Mouse (Mus musculus) heart, embryonic 15.5 days (tissue): ENCODE data around the gene 4933405L10Rik. TPM values are rescaled to one million over a fixed set of nuclear protein-coding genes. Genes with fewer than 3 reads are reported as not detected.

Experiments used
- ATAC-seq: fragments of 200-750 bp; cut with Nextera tagmentation; replicated peaks from 2 replicates; pipeline ENCODE4 v1.8.0; 2017; ENCODE audit warnings: low read depth, moderate TSS enrichment; ENCODE audit not compliant: insufficient number of reproducible peaks, insufficient read depth, low FRiP score
- H3K27ac ChIP-seq: fragments of 300-500 bp; sonication (generic); 2 replicates; pipeline ENCODE4 v1.5.1; 2015; ENCODE audit warnings: mild to moderate bottlenecking, inconsistent platforms
- H3K27me3 ChIP-seq: fragments of 300-500 bp; sonication (generic); 2 replicates; pipeline ENCODE4 v1.6.1; 2015; ENCODE audit warnings: inconsistent platforms
- H3K36me3 ChIP-seq: fragments of 300-500 bp; sonication (generic); 2 replicates; pipeline ENCODE4 v1.6.1; 2015; ENCODE audit warnings: mild to moderate bottlenecking, inconsistent platforms
- H3K4me1 ChIP-seq: fragments of 300-500 bp; sonication (generic); replicated peaks from 2 replicates; pipeline ENCODE4 v1.6.1; 2015; ENCODE audit warnings: inconsistent platforms
- H3K4me2 ChIP-seq: fragments of 300-500 bp; sonication (generic); 2 replicates; pipeline ENCODE4 v1.6.1; 2015; ENCODE audit warnings: inconsistent platforms, mild to moderate bottlenecking, moderate library complexity
- H3K4me3 ChIP-seq: fragments of 300-500 bp; sonication (generic); 2 replicates; pipeline ENCODE4 v1.5.1; 2015; ENCODE audit warnings: mild to moderate bottlenecking, inconsistent platforms
- H3K9ac ChIP-seq: fragments of 300-500 bp; sonication (generic); 2 replicates; pipeline ENCODE4 v1.6.1; 2015; ENCODE audit warnings: mild to moderate bottlenecking, inconsistent platforms
- H3K9me3 ChIP-seq: fragments of 300-500 bp; sonication (generic); replicated peaks from 2 replicates; pipeline ENCODE4 v1.6.1; 2016; ENCODE audit warnings: inconsistent platforms
- WGBS: fragments of 180-500 bp; shearing (Covaris S2); methylation state at CpG from one replicate; pipeline ENCODE4 v1.1.7; 2015; ENCODE audit warnings: mixed read lengths; 5-methylcytosine and 5-hydroxymethylcytosine counted together
- polyA plus RNA-seq: library from polyadenylated mRNA; unstranded; fragments of >200 nt; fragmentation: Nextera tagmentation; extraction: Ambion mirVana; gene quantifications from 2 replicates; pipeline ENCODE4 v1.2.1, GENCODE M21; 2015

4933405L10Rik gene
- polyA plus RNA-seq = not detected in 2 replicates

DNA sequence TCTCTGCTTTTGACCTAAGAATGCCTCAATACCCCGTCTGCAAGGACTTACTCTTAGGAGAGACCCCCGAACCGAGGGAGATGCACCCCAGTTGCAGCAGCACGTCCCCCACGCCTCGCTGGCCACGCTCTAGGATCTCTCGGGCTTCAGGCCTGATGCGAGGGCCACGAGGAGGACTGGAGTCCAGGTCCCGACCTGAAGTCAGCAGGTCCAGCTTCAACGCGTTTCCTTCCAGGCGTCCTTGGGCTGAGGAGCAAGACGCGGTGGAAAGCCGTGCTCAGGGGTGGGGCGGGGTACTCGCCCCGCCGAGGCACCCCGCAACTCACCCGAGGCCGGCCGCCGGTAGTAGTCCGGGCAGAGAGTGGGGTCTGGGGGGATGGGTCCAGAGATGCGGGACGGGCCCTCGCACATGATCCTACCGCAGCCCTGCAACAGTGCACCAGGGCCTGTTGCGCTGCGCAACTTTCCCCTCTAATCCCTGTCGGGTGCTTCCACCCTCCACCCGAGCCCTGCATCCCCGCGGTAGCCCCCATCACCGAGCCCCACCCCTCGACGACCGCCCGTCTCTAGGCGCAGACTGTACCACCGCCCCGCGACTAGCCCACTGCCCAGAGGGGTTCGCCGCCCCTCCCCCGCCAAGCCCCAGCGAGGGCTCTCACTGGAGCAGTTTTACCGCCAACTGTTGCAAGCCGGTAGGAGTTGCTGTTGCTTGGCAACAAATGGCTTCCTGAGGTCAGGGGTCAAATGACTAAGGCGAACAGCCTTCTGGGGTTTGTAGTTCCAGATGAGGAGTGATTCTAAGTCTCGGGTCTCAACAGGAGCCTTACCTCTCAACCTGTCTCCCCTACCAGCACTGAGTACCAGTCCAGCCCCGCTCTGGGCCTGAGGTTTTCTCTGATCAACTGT lies at the start of gene 4933405L10Rik, which contains the start of gene Enkd1:
4933405L10Rik (plus strand) TSS at position 158 of the 906 bp plus-strand sequence.
Enkd1 (minus strand) TSS at position 713 of the 906 bp plus-strand sequence.
- Histone ChIP-seq H3K4me2 (peak within 1 kb of the TSS; percentile 94), H3K27me3 (no peaks in the 10 kb centered on the region), H3K36me3 (peaks cover 8% of the 10 kb centered on the region; the same call in 1 of the 2 replicates), H3K4me1 (peaks cover 13% of the 10 kb centered on the region), H3K27ac (no peak within 1 kb of the TSS), H3K4me3 (peak within 1 kb of the TSS; percentile 83), H3K9me3 (no peaks in the 10 kb centered on the region), H3K9ac (peak within 1 kb of the TSS; percentile 55)
- ATAC-seq = peak; percentile 68
- 1% methylated on average over 55 of the region's 55 CpGs for WGBS

GRCm38 (mm10) chr8:105661167-105661566 lies 46.3 kb upstream of the 4933405L10Rik start:
- WGBS = 74% methylated on average over 3 of the region's 3 CpGs
- Histone ChIP-seq H3K4me3 (no peak overlapping the region), H3K9ac (no peak overlapping the region), H3K9me3 (no peaks in the 10 kb centered on the region), H3K4me1 (no peaks in the 10 kb centered on the region), H3K27me3 (no peaks in the 10 kb centered on the region), H3K27ac (no peak overlapping the region), H3K36me3 (peaks cover 25% of the 10 kb centered on the region), H3K4me2 (no peak overlapping the region)
- ATAC-seq = no peak

GRCm38 (mm10) chr8:105677891-105678290 lies 29.6 kb upstream of the 4933405L10Rik start:
- H3K9me3 ChIP-seq = no peaks in the 10 kb centered on the region
- ATAC-seq = no peak
- H3K36me3 ChIP-seq = peaks cover 81% of the 10 kb centered on the region
- no peaks in the 10 kb centered on the region for H3K4me1 ChIP-seq
- 89% methylated on average over 1 of the region's 1 CpGs for WGBS
- no peak overlapping the region for H3K27ac ChIP-seq
- H3K27me3 ChIP-seq = no peaks in the 10 kb centered on the region
- H3K9ac ChIP-seq = no peak overlapping the region
- H3K4me2 ChIP-seq = no peak overlapping the region
- H3K4me3 ChIP-seq = no peak overlapping the region

GRCm38 (mm10) chr8:105685325-105685724 lies 22.1 kb upstream of the 4933405L10Rik start:
- no peak for ATAC-seq
- no peaks in the 10 kb centered on the region for H3K9me3 ChIP-seq
- H3K27ac ChIP-seq = no peak overlapping the region
- H3K4me3 ChIP-seq = no peak overlapping the region
- H3K9ac ChIP-seq = no peak overlapping the region
- peak overlapping the region; percentile 53; the same call in 1 of the 2 replicates for H3K4me2 ChIP-seq
- peaks cover 26% of the 10 kb centered on the region for H3K36me3 ChIP-seq
- H3K27me3 ChIP-seq = peaks cover 16% of the 10 kb centered on the region
- H3K4me1 ChIP-seq = peaks cover 6% of the 10 kb centered on the region
- 73% methylated on average over 7 of the region's 7 CpGs for WGBS

GRCm38 (mm10) chr8:105685796-105686308 lies 21.6 kb upstream of the 4933405L10Rik start, which contains the start of gene Carmil2:
Carmil2 (plus strand) TSS chr8:105686274.
- peaks cover 16% of the 10 kb centered on the region for H3K27me3 ChIP-seq
- no peaks in the 10 kb centered on the region for H3K9me3 ChIP-seq
- peaks cover 6% of the 10 kb centered on the region for H3K4me1 ChIP-seq
- peaks cover 21% of the 10 kb centered on the region for H3K36me3 ChIP-seq
- peak within 1 kb of the TSS; percentile 23; the same call in 1 of the 2 replicates for H3K9ac ChIP-seq
- peak within 1 kb of the TSS; percentile 24 for H3K4me3 ChIP-seq
- H3K27ac ChIP-seq = 0 out of 2 replicates have a peak within 1 kb of the TSS, but pooled peaks have one; percentile 28
- peak within 1 kb of the TSS; percentile 53 for H3K4me2 ChIP-seq
- 12% methylated on average over 26 of the region's 26 CpGs for WGBS
- ATAC-seq = peak; percentile 69

DNA sequence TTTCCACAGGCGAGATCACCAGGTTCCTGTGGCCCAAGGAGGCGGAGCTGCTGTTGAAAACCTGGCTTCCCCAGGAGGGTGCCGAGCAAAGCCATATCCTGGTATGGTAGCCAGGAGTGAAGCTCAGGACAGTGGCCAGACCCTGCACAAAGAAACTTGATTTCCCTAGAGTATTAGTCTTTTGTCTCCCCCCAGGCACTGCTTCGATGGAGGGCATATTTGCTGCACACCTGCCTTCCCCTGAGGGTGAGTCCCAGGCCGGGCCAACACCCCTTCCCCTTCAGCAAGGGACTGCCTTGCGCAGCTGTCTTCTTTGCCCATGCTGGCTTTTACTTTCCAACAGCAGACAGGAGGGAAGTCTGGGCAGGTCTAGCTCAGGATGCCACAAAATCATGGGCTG lies 20.9 kb upstream of the 4933405L10Rik start:
- Histone ChIP-seq H3K27ac (no peak overlapping the region), H3K4me2 (peak overlapping the region; percentile 53; the same call in 1 of the 2 replicates), H3K9ac (no peak overlapping the region)

DNA sequence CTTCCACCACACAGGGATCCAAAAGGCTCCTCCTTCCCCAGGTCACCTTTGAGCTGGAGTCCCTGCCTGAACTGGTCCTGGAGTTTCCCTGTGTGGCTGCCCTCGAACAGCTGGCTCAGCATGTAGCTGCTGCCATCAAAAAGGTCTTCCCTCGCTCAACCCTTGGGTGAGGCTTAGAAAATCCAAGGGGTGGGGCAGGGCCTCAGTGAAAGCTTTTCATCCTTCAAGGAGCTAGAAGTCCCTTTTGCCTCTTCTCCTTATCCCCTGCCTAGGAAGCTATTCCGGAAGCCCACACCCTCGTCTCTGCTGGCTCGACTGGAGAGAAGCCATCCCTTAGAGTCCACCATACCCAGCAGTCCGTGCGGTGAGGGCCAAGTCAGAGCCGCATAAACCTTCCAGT lies 19.9 kb upstream of the 4933405L10Rik start:
- H3K4me3 ChIP-seq = no peak overlapping the region
- H3K9me3 ChIP-seq = no peaks in the 10 kb centered on the region
- H3K27ac ChIP-seq = no peak overlapping the region
- peaks cover 6% of the 10 kb centered on the region for H3K4me1 ChIP-seq
- H3K27me3 ChIP-seq = peaks cover 16% of the 10 kb centered on the region
- H3K4me2 ChIP-seq = no peak overlapping the region
- no peak overlapping the region for H3K9ac ChIP-seq
- H3K36me3 ChIP-seq = peaks cover 8% of the 10 kb centered on the region; the same call in 1 of the 2 replicates
- WGBS = 58% methylated on average over 8 of the region's 8 CpGs
- no peak for ATAC-seq

More for the DNA sequence above, 20.9 kb upstream of the 4933405L10Rik start:
- peaks cover 16% of the 10 kb centered on the region for H3K27me3 ChIP-seq
- no peak overlapping the region for H3K4me3 ChIP-seq
- H3K4me1 ChIP-seq = peaks cover 6% of the 10 kb centered on the region
- H3K9me3 ChIP-seq = no peaks in the 10 kb centered on the region
- ATAC-seq = no peak
- WGBS = 66% methylated on average over 6 of the region's 6 CpGs
- H3K36me3 ChIP-seq = peaks cover 14% of the 10 kb centered on the region

GRCm38 (mm10) chr8:105688242-105688752 lies 19.2 kb upstream of the 4933405L10Rik start:
- no peak for ATAC-seq

GRCm38 (mm10) chr8:105689256-105689982 lies 18.0 kb upstream of the 4933405L10Rik start:
- no peak overlapping the region for H3K27ac ChIP-seq
- no peaks in the 10 kb centered on the region for H3K36me3 ChIP-seq
- H3K9me3 ChIP-seq = no peaks in the 10 kb centered on the region
- peaks cover 16% of the 10 kb centered on the region for H3K4me1 ChIP-seq
- ATAC-seq = no peak
- H3K9ac ChIP-seq = no peak overlapping the region
- no peak overlapping the region for H3K4me2 ChIP-seq
- peaks cover 23% of the 10 kb centered on the region for H3K27me3 ChIP-seq
- no peak overlapping the region for H3K4me3 ChIP-seq
- WGBS = 60% methylated on average over 35 of the region's 35 CpGs

More at GRCm38 (mm10) chr8:105688242-105688752, 19.2 kb upstream of the 4933405L10Rik start:
- Histone ChIP-seq H3K4me1 (peaks cover 6% of the 10 kb centered on the region), H3K4me3 (no peak overlapping the region), H3K9me3 (no peaks in the 10 kb centered on the region), H3K27me3 (peaks cover 16% of the 10 kb centered on the region), H3K27ac (no peak overlapping the region), H3K36me3 (no peaks in the 10 kb centered on the region), H3K9ac (no peak overlapping the region), H3K4me2 (no peak overlapping the region)
- WGBS = 38% methylated on average over 14 of the region's 14 CpGs

DNA sequence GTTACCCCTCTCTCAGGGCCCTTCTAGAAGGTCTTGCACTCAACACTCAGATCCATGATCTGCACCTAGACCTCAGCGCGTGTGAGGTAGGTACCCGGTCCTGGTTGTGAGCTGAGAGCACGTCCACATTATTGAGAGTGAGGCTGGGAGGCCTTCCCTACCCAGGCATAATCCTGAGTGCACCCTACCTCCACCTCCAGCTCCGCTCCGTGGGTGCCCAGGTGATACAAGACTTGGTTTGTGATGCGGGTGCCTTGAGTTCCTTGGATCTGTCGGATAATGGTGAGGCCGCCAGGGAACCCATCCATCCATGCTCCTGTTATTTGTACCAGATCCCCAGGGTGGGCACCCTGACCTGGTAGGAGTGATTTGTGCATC lies 17.5 kb upstream of the 4933405L10Rik start:
- 84% methylated on average over 9 of the region's 9 CpGs for WGBS
- H3K36me3 ChIP-seq = no peaks in the 10 kb centered on the region
- H3K4me2 ChIP-seq = no peak overlapping the region
- peaks cover 17% of the 10 kb centered on the region for H3K4me1 ChIP-seq
- no peak overlapping the region for H3K27ac ChIP-seq
- H3K9ac ChIP-seq = no peak overlapping the region
- ATAC-seq = no peak
- peaks cover 24% of the 10 kb centered on the region for H3K27me3 ChIP-seq
- no peak overlapping the region for H3K4me3 ChIP-seq
- H3K9me3 ChIP-seq = no peaks in the 10 kb centered on the region

GRCm38 (mm10) chr8:105690978-105691377 lies 16.5 kb upstream of the 4933405L10Rik start:
- Histone ChIP-seq H3K27ac (no peak overlapping the region), H3K4me1 (peaks cover 13% of the 10 kb centered on the region), H3K4me2 (no peak overlapping the region), H3K9ac (no peak overlapping the region), H3K4me3 (no peak overlapping the region), H3K36me3 (no peaks in the 10 kb centered on the region), H3K27me3 (peaks cover 30% of the 10 kb centered on the region), H3K9me3 (no peaks in the 10 kb centered on the region)
- no peak for ATAC-seq
- WGBS = 75% methylated on average over 14 of the region's 14 CpGs
